Mouse (Mus musculus) brain, adult 10 weeks (tissue): Measurements from ENCODE around the gene Dppa3. TPM values are rescaled to one million over a fixed set of nuclear protein-coding genes. Genes with fewer than 3 reads are reported as not detected.

Source experiments
- polyA plus RNA-seq: library from polyadenylated mRNA; stranded (reverse); fragments of 350-450 nt; fragmentation: Illumina TruSeq; extraction: RNeasy Lipid Tissue Mini Kit (QIAGEN cat#74804); gene quantifications from one replicate; pipeline ENCODE4 v1.2.3, GENCODE M21; 2015; ENCODE audit warnings: low read depth, low replicate concordance

Dppa3 gene
- polyA plus RNA-seq, result not detected

DNA sequence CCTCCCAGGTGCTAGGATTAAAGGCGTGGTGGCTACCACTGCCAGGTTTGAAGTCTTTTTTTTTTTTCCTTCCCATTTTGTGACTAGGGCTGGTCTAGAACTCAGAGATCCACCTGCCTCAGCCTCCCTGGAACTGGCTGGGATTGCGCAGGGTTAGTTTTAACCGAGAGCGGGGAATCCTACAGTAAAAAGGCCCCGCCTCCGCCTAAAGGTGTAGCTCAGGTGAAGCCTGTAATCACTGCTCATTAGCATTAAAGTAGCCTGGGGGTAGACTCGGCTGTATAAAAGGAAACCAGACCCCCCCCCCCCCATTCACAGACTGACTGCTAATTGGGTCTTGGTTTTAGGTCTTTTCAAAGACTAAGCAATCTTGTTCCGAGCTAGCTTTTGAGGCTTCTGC, at the start of gene Dppa3:
Gene Dppa3, plus strand, starts transcription at position 301 of the 400 bp plus-strand sequence.

DNA sequence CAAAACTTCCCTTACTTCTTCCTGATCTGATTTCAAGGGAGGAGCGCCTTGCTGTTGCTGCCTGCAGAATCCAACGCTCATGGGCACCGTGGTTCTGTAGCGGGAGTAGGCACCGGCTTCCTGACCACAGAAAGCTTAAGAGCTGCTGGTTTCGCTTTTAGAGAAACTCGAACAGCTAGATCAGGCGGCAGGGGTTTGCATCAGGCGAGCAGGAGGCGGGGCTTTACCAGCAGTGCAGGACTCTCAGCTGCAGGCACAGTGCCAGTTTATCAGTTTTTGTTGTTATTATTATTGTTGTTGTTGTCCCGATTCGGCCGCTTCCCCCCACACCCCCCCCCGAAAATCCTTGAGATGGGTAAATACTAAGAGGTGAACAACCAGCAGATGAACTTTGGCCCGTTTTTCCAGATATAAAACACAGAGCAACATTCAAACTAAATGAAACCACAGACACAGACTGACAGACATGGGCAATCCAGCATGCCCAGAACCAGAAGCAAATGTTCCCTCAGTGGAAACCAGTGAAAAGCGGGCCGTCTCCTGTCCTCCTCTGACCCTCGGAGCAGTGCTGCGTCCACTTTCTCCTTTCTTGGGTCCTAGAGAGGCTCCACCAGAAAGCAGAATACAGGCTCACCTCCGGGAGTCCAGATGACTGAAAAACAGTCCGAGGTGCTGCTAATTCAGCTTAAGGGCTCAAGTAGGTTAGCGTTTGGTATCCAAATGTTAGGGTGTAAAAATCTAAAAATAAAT, 23.8 kb upstream of the Dppa3 start, which contains the start of gene Apobec1:
Gene Apobec1, minus strand, starts transcription at position 203 of the 750 bp plus-strand sequence.

GRCm38 (mm10) chr6:122609771-122610170, 16.4 kb upstream of the Dppa3 start, which contains the start of gene Gdf3:
TSS of gene Gdf3 (minus strand) at chr6:122610087.

Other genes with a start within 250 kb of the Dppa3 start
- 37.6 TPM for gene Rimklb, start 127.6 kb upstream of the Dppa3 start, polyA plus RNA-seq
- not detected for gene Mfap5, start 120.6 kb upstream of the Dppa3 start, polyA plus RNA-seq
- not detected for gene Aicda, start 72.6 kb upstream of the Dppa3 start, polyA plus RNA-seq
- 3.0 TPM for gene Apobec1, start 24.0 kb upstream of the Dppa3 start, polyA plus RNA-seq
- not detected for gene Gdf3, start 16.3 kb upstream of the Dppa3 start, polyA plus RNA-seq
- not detected for gene Nanog, start 81.1 kb downstream of the Dppa3 start, polyA plus RNA-seq
- gene Slc2a3, start 175.2 kb downstream of the Dppa3 start, polyA plus RNA-seq, result 88.9 TPM
- 14.9 TPM for gene Foxj2, start 193.5 kb downstream of the Dppa3 start, polyA plus RNA-seq
- gene C3ar1, start 229.8 kb downstream of the Dppa3 start, polyA plus RNA-seq, result 1.0 TPM
- 194 TPM for gene Necap1, start 248.1 kb downstream of the Dppa3 start, polyA plus RNA-seq